Mouse (Mus musculus) MEL (cell line): ENCODE measurements at regions not wholly inside any gene's neighbourhood (a gene's known extent, or its start where the extent isn't known, plus 50 kb on each side); places are given as distances from the start of the nearest gene placed in this dataset.

Source experiments
- DNase-seq: peaks from one replicate; pipeline ENCODE4 v3.0.0; 2011; ENCODE audit warnings: low read depth, low spot score
- H3K27ac ChIP-seq: 2 replicates; pipeline ENCODE4 v1.5.1; 2012; ENCODE audit warnings: low read depth, mild to moderate bottlenecking, control low read depth, low read length, moderate library complexity; ENCODE audit not compliant: control insufficient read depth
- H3K27me3 ChIP-seq, 2 experiments: fragments of 150-350 bp in 1 of 2; sonication (generic) in 1 of 2; 2 replicates each; pipeline ENCODE4 v1.6.1; 2012; ENCODE audit warnings: low read length in 2 of 2, mild to moderate bottlenecking in 2 of 2, improper control_type of control experiment in 1 of 2, moderate library complexity in 1 of 2; ENCODE audit not compliant: insufficient read depth in 2 of 2, control insufficient read depth in 1 of 2
- H3K36me3 ChIP-seq, 2 experiments: 2 replicates each; pipeline ENCODE4 v1.6.1; 2012 to 2014; ENCODE audit warnings: low read length in 2 of 2, improper control_type of control experiment in 1 of 2, inconsistent platforms in 1 of 2, mild to moderate bottlenecking in 1 of 2; ENCODE audit not compliant: insufficient read depth in 2 of 2, control insufficient read depth in 1 of 2
- H3K4me1 ChIP-seq, 2 experiments: fragments of 150-350 bp in 1 of 2; sonication (generic) in 1 of 2; 2 replicates each; pipeline ENCODE4 v1.6.1; 2012; ENCODE audit warnings: low read length in 2 of 2, improper control_type of control experiment in 1 of 2, mild to moderate bottlenecking in 1 of 2; ENCODE audit not compliant: insufficient read depth in 2 of 2, control insufficient read depth in 1 of 2
- H3K4me3 ChIP-seq, 2 experiments: fragments of 150-350 bp in 1 of 2; sonication (generic) in 1 of 2; 2 replicates each; pipeline ENCODE4 v1.5.1; 2012; ENCODE audit warnings: low read depth in 2 of 2, low read length in 2 of 2, mild to moderate bottlenecking in 2 of 2, moderate library complexity in 2 of 2, control low read depth in 1 of 2, improper control_type of control experiment in 1 of 2; ENCODE audit not compliant: control insufficient read depth in 1 of 2, insufficient read depth in 1 of 2
- H3K79me2 ChIP-seq: 2 replicates; pipeline ENCODE4 v1.6.1; 2012; ENCODE audit warnings: mild to moderate bottlenecking, low read length, moderate library complexity; ENCODE audit not compliant: control insufficient read depth, poor library complexity, insufficient read depth
- H3K9ac ChIP-seq: 2 replicates; pipeline ENCODE4 v1.6.1; 2012; ENCODE audit warnings: low read depth, mild to moderate bottlenecking, control low read depth, low read length, moderate library complexity; ENCODE audit not compliant: control insufficient read depth, poor library complexity, severe bottlenecking
- H3K9me3 ChIP-seq: fragments of 150-350 bp; sonication (generic); replicated peaks from 2 replicates; pipeline ENCODE4 v1.6.1; 2012; ENCODE audit warnings: mild to moderate bottlenecking, low read length, improper control_type of control experiment, moderate library complexity; ENCODE audit not compliant: insufficient read depth
- CHD1 ChIP-seq: IDR thresholded peaks from 2 replicates; pipeline ENCODE4 v1.6.1; 2012; ENCODE audit warnings: low read depth, mild to moderate bottlenecking, inconsistent platforms, low read length, improper control_type of control experiment
- CHD2 ChIP-seq: IDR thresholded peaks from 2 replicates; pipeline ENCODE4 v1.6.1; 2011; ENCODE audit warnings: low read length, improper control_type of control experiment
- CTCF ChIP-seq, 3 experiments: IDR thresholded peaks in 2 of 3; conservative IDR thresholded peaks in 1 of 3; 2 replicates each; pipeline ENCODE4 v1.5.1; 2011 to 2012; ENCODE audit warnings: low read length in 3 of 3, low read depth in 2 of 3, mild to moderate bottlenecking in 2 of 3, improper control_type of control experiment in 1 of 3, inconsistent platforms in 1 of 3, mixed read lengths in 1 of 3, moderate library complexity in 1 of 3; ENCODE audit not compliant: control insufficient read depth in 1 of 3, insufficient read depth in 1 of 3, poor library complexity in 1 of 3, severe bottlenecking in 1 of 3
- EP300 ChIP-seq, 2 experiments: IDR thresholded peaks; 2 replicates each; pipeline ENCODE4 v1.6.1; 2011; ENCODE audit warnings: improper control_type of control experiment in 2 of 2, low read length in 2 of 2, low read depth in 1 of 2, mild to moderate bottlenecking in 1 of 2
- ETS1 ChIP-seq: IDR thresholded peaks from 2 replicates; pipeline ENCODE4 v1.6.1; 2012; ENCODE audit warnings: low read depth, mild to moderate bottlenecking, inconsistent platforms, low read length, improper control_type of control experiment, moderate library complexity
- HCFC1 ChIP-seq: IDR thresholded peaks from 2 replicates; pipeline ENCODE4 v1.6.1; 2012; ENCODE audit warnings: low read depth, mild to moderate bottlenecking, inconsistent platforms, low read length, improper control_type of control experiment, moderate library complexity
- JUND ChIP-seq: IDR thresholded peaks from 2 replicates; pipeline ENCODE4 v1.6.1; 2011; ENCODE audit warnings: low read depth, mild to moderate bottlenecking, improper control_type of control experiment, low read length
- MAZ ChIP-seq: IDR thresholded peaks from 2 replicates; pipeline ENCODE4 v1.6.1; 2012; ENCODE audit warnings: low read depth, mild to moderate bottlenecking, inconsistent platforms, low read length, improper control_type of control experiment
- MEF2A ChIP-seq: IDR thresholded peaks from 2 replicates; pipeline ENCODE4 v1.6.1; 2014; ENCODE audit warnings: low read depth, mild to moderate bottlenecking, inconsistent platforms, low read length, improper control_type of control experiment; ENCODE audit not compliant: poor library complexity, insufficient replicate concordance, severe bottlenecking; ENCODE audit errors: extremely low read depth
- MXI1 ChIP-seq: IDR thresholded peaks from 2 replicates; pipeline ENCODE4 v1.6.1; 2011; ENCODE audit warnings: mild to moderate bottlenecking, low read depth, low read length, improper control_type of control experiment
- MYB ChIP-seq: IDR thresholded peaks from 2 replicates; pipeline ENCODE4 v1.6.1; 2011; ENCODE audit warnings: mild to moderate bottlenecking, low read depth, low read length, improper control_type of control experiment
- MYC ChIP-seq: IDR thresholded peaks from 2 replicates; pipeline ENCODE4 v1.6.1; 2011; ENCODE audit warnings: low read depth, mild to moderate bottlenecking, low read length, improper control_type of control experiment, moderate library complexity
- NELFE ChIP-seq: IDR thresholded peaks from 2 replicates; pipeline ENCODE4 v1.6.1; 2011; ENCODE audit warnings: low read depth, low read length, improper control_type of control experiment
- POLR2AphosphoS2 ChIP-seq: IDR thresholded peaks from 2 replicates; pipeline ENCODE4 v1.6.1; 2011; ENCODE audit warnings: low read length, improper control_type of control experiment
- SIN3A ChIP-seq: IDR thresholded peaks from 2 replicates; pipeline ENCODE4 v1.6.1; 2012; ENCODE audit warnings: low read length, improper control_type of control experiment, inconsistent platforms
- SMC3 ChIP-seq: IDR thresholded peaks from 2 replicates; pipeline ENCODE4 v1.6.1; 2011; ENCODE audit warnings: low read depth, low read length, improper control_type of control experiment
- TCF12 ChIP-seq: IDR thresholded peaks from 2 replicates; pipeline ENCODE4 v1.6.1; 2014; ENCODE audit warnings: low read depth, mild to moderate bottlenecking, inconsistent platforms, low read length, improper control_type of control experiment, moderate library complexity
- USF1 ChIP-seq: IDR thresholded peaks from 2 replicates; pipeline ENCODE4 v1.6.1; 2014; ENCODE audit warnings: low read depth, mild to moderate bottlenecking, inconsistent platforms, low read length, improper control_type of control experiment, moderate library complexity
- ZKSCAN1 ChIP-seq: IDR thresholded peaks from 2 replicates; pipeline ENCODE4 v1.6.1; 2012; ENCODE audit warnings: low read depth, mild to moderate bottlenecking, inconsistent platforms, low read length, improper control_type of control experiment, moderate library complexity
- ZMIZ1 ChIP-seq: IDR thresholded peaks from 2 replicates; pipeline ENCODE4 v1.6.1; 2012; ENCODE audit warnings: low read depth, mild to moderate bottlenecking, inconsistent platforms, low read length, improper control_type of control experiment, moderate library complexity
- ZNF384 ChIP-seq: IDR thresholded peaks from 2 replicates; pipeline ENCODE4 v1.6.1; 2012; ENCODE audit warnings: low read depth, mild to moderate bottlenecking, inconsistent platforms, low read length, improper control_type of control experiment

GRCm38 (mm10) chr8:118169001-118169413 lies 114.5 kb upstream of the Cdh13 start:
- no peak for TF ChIP-seq TCF12
- TF ChIP-seq ZKSCAN1 = no peak
- no peak for TF ChIP-seq MAZ
- TF ChIP-seq CHD2 = no peak
- no peak for TF ChIP-seq MXI1
- TF ChIP-seq ETS1 = no peak
- no peak for TF ChIP-seq POLR2AphosphoS2
- TF ChIP-seq SIN3A = no peak
- no peak for TF ChIP-seq ZNF384
- TF ChIP-seq MYB = no peak
- no peak for DNase-seq
- no peak overlapping the region for H3K27ac ChIP-seq
- H3K4me3 ChIP-seq = no peak overlapping the region
- no peaks in the 10 kb centered on the region for H3K9me3 ChIP-seq
- no peaks in the 10 kb centered on the region for H3K27me3 ChIP-seq
- no peaks in the 10 kb centered on the region for H3K4me1 ChIP-seq
- H3K9ac ChIP-seq = no peak overlapping the region
- no peaks in the 10 kb centered on the region for H3K36me3 ChIP-seq
- no peaks in the 10 kb centered on the region for H3K79me2 ChIP-seq

- Histone ChIP-seq H3K9me3 (no peaks in the 10 kb centered on the region), H3K27ac (no peak overlapping the region), H3K27me3 (no peaks in the 10 kb centered on the region), H3K9ac (no peak overlapping the region), H3K4me3 (no peak overlapping the region), H3K79me2 (no peaks in the 10 kb centered on the region), H3K4me1 (no peaks in the 10 kb centered on the region), H3K36me3 (no peaks in the 10 kb centered on the region)
- no peak for DNase-seq
- no peak for TF ChIP-seq CTCF (IDR thresholded peaks at IDR 0.05 in 2 of 3, conservative IDR thresholded peaks at IDR 0.05 in 1 of 3; ENCODE audit: control insufficient read depth in 1 of 3, insufficient read depth in 1 of 3, low read depth in 2 of 3, low read length in 3 of 3, poor library complexity in 1 of 3, severe bottlenecking in 1 of 3)
- no peak for TF ChIP-seq SIN3A
- TF ChIP-seq TCF12 = no peak
- TF ChIP-seq HCFC1 = no peak
- no peak for TF ChIP-seq MEF2A
- TF ChIP-seq USF1 = no peak
- no peak for TF ChIP-seq CHD1
- no peak for TF ChIP-seq ZMIZ1
- no peak for TF ChIP-seq NELFE
- TF ChIP-seq POLR2AphosphoS2 = no peak
- TF ChIP-seq EP300 (IDR thresholded peaks at IDR 0.05; ENCODE audit: low read depth in 1 of 2, low read length in 2 of 2) = no peak
- TF ChIP-seq SMC3 = no peak
- TF ChIP-seq MYC = no peak
- TF ChIP-seq JUND = no peak
- no peak for TF ChIP-seq ZKSCAN1
Observed at GRCm38 (mm10) chr8:118162171-118162570, 121.4 kb upstream of the Cdh13 start.
